Mouse (Mus musculus) forebrain, embryonic 12.5 days (tissue): ENCODE results near the gene Prpf4b. TPM values are rescaled to one million over a fixed set of nuclear protein-coding genes. Genes with fewer than 3 reads are reported as not detected.
A peak's percentile ranks its signal among the peaks of the same experiment; 100 is the strongest.
"Not testable (repeated sequence)": the region's sequence is repeated elsewhere in the genome, so short reads cannot be mapped to it uniquely, and the experiment has no call there.

ENCODE experiments used
- ATAC-seq: fragments of 200-750 bp; cut with Nextera tagmentation; 2 replicates; pipeline ENCODE4 v1.8.0; 2017; ENCODE audit warnings: moderate TSS enrichment; ENCODE audit not compliant: low FRiP score
- H3K27ac ChIP-seq: fragments of 300-500 bp; sonication (generic); 2 replicates; pipeline ENCODE4 v1.5.1; 2016; ENCODE audit warnings: mild to moderate bottlenecking
- H3K27me3 ChIP-seq: fragments of 300-500 bp; sonication (generic); 2 replicates; pipeline ENCODE4 v1.6.1; 2016; ENCODE audit warnings: mild to moderate bottlenecking
- H3K36me3 ChIP-seq: fragments of 300-500 bp; sonication (generic); replicated peaks from 2 replicates; pipeline ENCODE4 v1.6.1; 2016; ENCODE audit warnings: mild to moderate bottlenecking
- H3K4me1 ChIP-seq: fragments of 300-500 bp; sonication (generic); 2 replicates; pipeline ENCODE4 v1.6.1; 2016
- H3K4me2 ChIP-seq: fragments of 300-500 bp; sonication (generic); 2 replicates; pipeline ENCODE4 v1.6.1; 2016; ENCODE audit warnings: mild to moderate bottlenecking, moderate library complexity
- H3K4me3 ChIP-seq: fragments of 300-500 bp; sonication (generic); replicated peaks from 2 replicates; pipeline ENCODE4 v1.5.1; 2016; ENCODE audit warnings: mild to moderate bottlenecking
- H3K9ac ChIP-seq: fragments of 300-500 bp; sonication (generic); 2 replicates; pipeline ENCODE4 v1.6.1; 2016; ENCODE audit warnings: mild to moderate bottlenecking
- H3K9me3 ChIP-seq: fragments of 300-500 bp; sonication (generic); 2 replicates; pipeline ENCODE4 v1.6.1; 2016
- WGBS: fragments of 180-500 bp; shearing (Covaris S2); methylation state at CpG from one replicate; pipeline ENCODE4 v1.1.7; 2016; 5-methylcytosine and 5-hydroxymethylcytosine counted together
- polyA plus RNA-seq: library from polyadenylated mRNA; unstranded; fragments of >200 nt; fragmentation: Nextera tagmentation; extraction: Ambion mirVana; gene quantifications from 2 replicates; pipeline ENCODE4 v1.2.1, GENCODE M21; 2016

Prpf4b gene
- polyA plus RNA-seq, 1 experiment from 2014 or later, result 104 TPM

GRCm38 (mm10) chr13:34873801-34874681 is 1.1 kb upstream of the Prpf4b start:
- Histone ChIP-seq H3K4me3 (peak overlapping the region; percentile 97), H3K27me3 (no peaks in the 10 kb centered on the region), H3K9me3 (no peaks in the 10 kb centered on the region), H3K36me3 (0 out of 2 replicates have a peak, but pooled peaks cover 2% of the 10 kb centered on the region), H3K4me2 (peak overlapping the region; percentile 76), H3K4me1 (peaks cover 25% of the 10 kb centered on the region), H3K27ac (peak overlapping the region; percentile 98), H3K9ac (peak overlapping the region; percentile 69)
- peak; percentile 91 for ATAC-seq
- WGBS, result 3% methylated on average over 45 of the region's 45 CpGs

- Histone ChIP-seq H3K9ac (peak overlapping the region; percentile 90; the same call in 1 of the 2 replicates), H3K4me3 (peak overlapping the region; percentile 97), H3K4me1 (peaks cover 25% of the 10 kb centered on the region), H3K4me2 (peak overlapping the region; percentile 76), H3K27ac (peak overlapping the region; percentile 98)
- not testable (repeated sequence) for H3K27me3 ChIP-seq, H3K36me3 ChIP-seq, H3K9me3 ChIP-seq
- WGBS, result 26% methylated on average over 13 of the region's 13 CpGs
- peak; percentile 8 for ATAC-seq
Observed at GRCm38 (mm10) chr13:34874736-34875135, 366 bp upstream of the Prpf4b start.

GRCm38 (mm10) chr13:34875741-34876445 is 791 bp downstream of the Prpf4b start:
- Histone ChIP-seq H3K9ac (peak overlapping the region; percentile 90), H3K27ac (peak overlapping the region; percentile 98)

GRCm38 (mm10) chr13:34876481-34876880 is 1.4 kb downstream of the Prpf4b start:
- Histone ChIP-seq H3K9ac (peak overlapping the region; percentile 90), H3K36me3 (0 out of 2 replicates have a peak, but pooled peaks cover 5% of the 10 kb centered on the region), H3K27me3 (no peaks in the 10 kb centered on the region), H3K9me3 (no peaks in the 10 kb centered on the region), H3K4me2 (peak overlapping the region; percentile 76), H3K27ac (no peak overlapping the region), H3K4me1 (peaks cover 25% of the 10 kb centered on the region), H3K4me3 (peak overlapping the region; percentile 97)
- WGBS, result 15% methylated on average over 3 of the region's 3 CpGs
- no peak for ATAC-seq

More at GRCm38 (mm10) chr13:34875741-34876445, 791 bp downstream of the Prpf4b start:
- Histone ChIP-seq H3K36me3 (0 out of 2 replicates have a peak, but pooled peaks cover 3% of the 10 kb centered on the region), H3K4me2 (peak overlapping the region; percentile 76), H3K9me3 (no peaks in the 10 kb centered on the region), H3K4me1 (peaks cover 25% of the 10 kb centered on the region), H3K27me3 (no peaks in the 10 kb centered on the region), H3K4me3 (peak overlapping the region; percentile 97)
- under 1% methylated on average over 38 of the region's 50 CpGs for WGBS
- ATAC-seq, result peak; percentile 64; the same call in 1 of the 2 replicates

GRCm38 (mm10) chr13:34892871-34893270 is 17.8 kb downstream of the Prpf4b start:
- H3K27ac ChIP-seq, result no peak overlapping the region
- H3K9ac ChIP-seq, result no peak overlapping the region
- H3K36me3 ChIP-seq, result peaks cover 83% of the 10 kb centered on the region
- ATAC-seq, result no peak
- H3K9me3 ChIP-seq, result no peaks in the 10 kb centered on the region
- WGBS, result 71% methylated on average over 1 of the region's 1 CpGs
- no peak overlapping the region for H3K4me3 ChIP-seq
- no peaks in the 10 kb centered on the region for H3K4me1 ChIP-seq
- no peaks in the 10 kb centered on the region for H3K27me3 ChIP-seq
- H3K4me2 ChIP-seq, result no peak overlapping the region

GRCm38 (mm10) chr13:34914614-34915013 is 39.5 kb downstream of the Prpf4b start:
- ATAC-seq, result no peak
- no peaks in the 10 kb centered on the region for H3K36me3 ChIP-seq
- WGBS, result 88% methylated on average over 9 of the region's 9 CpGs
- H3K9me3 ChIP-seq, result no peaks in the 10 kb centered on the region
- H3K4me2 ChIP-seq, result no peak overlapping the region
- H3K9ac ChIP-seq, result no peak overlapping the region
- H3K27me3 ChIP-seq, result 0 out of 2 replicates have a peak, but pooled peaks cover 3% of the 10 kb centered on the region
- no peak overlapping the region for H3K4me3 ChIP-seq
- no peak overlapping the region for H3K27ac ChIP-seq
- peaks cover 5% of the 10 kb centered on the region for H3K4me1 ChIP-seq

- H3K27me3 ChIP-seq, result 0 out of 2 replicates have a peak, but pooled peaks cover 3% of the 10 kb centered on the region
Observed at GRCm38 (mm10) chr13:34916520-34917167, 41.5 kb downstream of the Prpf4b start.

GRCm38 (mm10) chr13:34924210-34924609 is 49.1 kb downstream of the Prpf4b start, which contains the start of the genes Fam217a and 4933417A18Rik:
TSS of gene Fam217a (minus strand) at chr13:34924310.
TSS of gene 4933417A18Rik (plus strand) at chr13:34924409.
- Histone ChIP-seq H3K4me3 (no peak within 1 kb of the TSS), H3K4me1 (no peaks in the 10 kb centered on the region), H3K9ac (no peak within 1 kb of the TSS), H3K4me2 (no peak within 1 kb of the TSS), H3K27ac (no peak within 1 kb of the TSS), H3K36me3 (no peaks in the 10 kb centered on the region), H3K27me3 (no peaks in the 10 kb centered on the region), H3K9me3 (no peaks in the 10 kb centered on the region)
- WGBS, result 89% methylated on average over 4 of the region's 4 CpGs
- ATAC-seq, result no peak

More at GRCm38 (mm10) chr13:34916520-34917167, 41.5 kb downstream of the Prpf4b start:
- ATAC-seq, result no peak
- peak overlapping the region; percentile 14; the same call in 1 of the 2 replicates for H3K4me3 ChIP-seq
- no peak overlapping the region for H3K9ac ChIP-seq
- no peaks in the 10 kb centered on the region for H3K9me3 ChIP-seq
- 53% methylated on average over 21 of the region's 37 CpGs for WGBS
- H3K36me3 ChIP-seq, result no peaks in the 10 kb centered on the region
- H3K4me2 ChIP-seq, result peak overlapping the region; percentile 43
- H3K27ac ChIP-seq, result no peak overlapping the region
- H3K4me1 ChIP-seq, result peaks cover 5% of the 10 kb centered on the region

GRCm38 (mm10) chr13:34934931-34935644 is 60.0 kb downstream of the Prpf4b start:
- Histone ChIP-seq H3K9ac (no peak overlapping the region), H3K4me3 (no peak overlapping the region), H3K4me1 (no peaks in the 10 kb centered on the region), H3K27ac (no peak overlapping the region), H3K27me3 (no peaks in the 10 kb centered on the region), H3K9me3 (no peaks in the 10 kb centered on the region), H3K4me2 (no peak overlapping the region), H3K36me3 (no peaks in the 10 kb centered on the region)
- no peak for ATAC-seq
- 80% methylated on average over 10 of the region's 10 CpGs for WGBS

GRCm38 (mm10) chr13:34942370-34942769 is 67.3 kb downstream of the Prpf4b start:
- Histone ChIP-seq H3K36me3 (no peaks in the 10 kb centered on the region), H3K9me3 (no peaks in the 10 kb centered on the region), H3K9ac (no peak overlapping the region), H3K27me3 (no peaks in the 10 kb centered on the region), H3K4me1 (no peaks in the 10 kb centered on the region), H3K4me3 (no peak overlapping the region), H3K4me2 (no peak overlapping the region), H3K27ac (no peak overlapping the region)
- no peak for ATAC-seq

- not testable (repeated sequence) for H3K9me3 ChIP-seq, ATAC-seq, H3K27ac ChIP-seq, H3K4me3 ChIP-seq, H3K4me1 ChIP-seq, H3K9ac ChIP-seq, H3K27me3 ChIP-seq, H3K36me3 ChIP-seq, H3K4me2 ChIP-seq
- WGBS, result 97% methylated on average over 2 of the region's 2 CpGs
Observed at GRCm38 (mm10) chr13:34951437-34951836, 76.3 kb downstream of the Prpf4b start.
